Mouse (Mus musculus): ENCODE measurements around the gene Taok3.

The Taok3 gene

GRCm38 (mm10) chr5:117182411-117182810 is 62.5 kb downstream of the Taok3 start:
- no peak for DNase-seq (ENCODE audit: low read depth)

- no peak for DNase-seq (ENCODE audit: low read depth)
Measured at GRCm38 (mm10) chr5:117184832-117185231, 64.9 kb downstream of the Taok3 start.

DNA sequence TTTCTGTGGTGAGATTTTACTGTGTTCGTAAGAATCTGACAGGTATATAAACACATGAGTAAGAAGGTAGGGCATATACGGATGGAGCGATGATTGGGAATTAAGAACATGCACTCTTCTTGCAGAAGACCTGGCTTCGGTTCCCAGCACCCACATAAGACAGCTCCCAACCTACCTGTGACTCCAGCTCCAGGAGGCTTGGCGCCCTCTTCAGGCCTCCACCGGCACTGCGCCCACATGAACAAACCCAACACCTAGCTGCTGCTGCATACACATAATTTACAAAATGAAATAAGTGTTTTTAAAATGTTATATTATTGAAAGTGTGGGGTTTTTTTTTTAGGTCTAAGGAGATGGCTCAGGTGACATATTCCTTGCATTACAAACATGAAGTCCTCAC is 65.7 kb downstream of the Taok3 start:
- DNase-seq (ENCODE audit: low read depth): no peak

DNA sequence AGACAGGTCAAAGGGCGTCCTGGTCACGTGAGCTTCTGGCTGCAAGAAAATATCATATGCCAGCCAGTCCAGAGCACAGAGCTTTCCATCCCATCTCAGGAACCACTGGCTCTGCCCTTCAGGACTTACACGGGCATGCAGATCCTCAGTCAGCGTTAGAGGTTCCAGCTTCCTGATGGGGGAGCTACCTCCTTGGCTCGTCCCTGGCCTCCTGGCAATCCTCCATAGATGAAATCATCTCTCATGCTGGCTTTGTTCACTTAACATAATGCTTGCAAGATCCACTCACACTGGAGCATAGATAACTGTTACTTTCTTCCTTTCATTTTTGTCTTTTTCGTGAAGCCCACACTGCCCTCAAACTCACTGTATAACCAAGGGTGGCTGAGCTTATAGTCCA is 72.1 kb downstream of the Taok3 start:
- no peak for DNase-seq (ENCODE audit: low read depth)

GRCm38 (mm10) chr5:117193748-117194147 is 73.8 kb downstream of the Taok3 start:
- no peak for DNase-seq (ENCODE audit: low read depth)

- DNase-seq (ENCODE audit: low read depth): no peak
Measured at GRCm38 (mm10) chr5:117194672-117195071, 74.7 kb downstream of the Taok3 start.

GRCm38 (mm10) chr5:117196551-117196950 is 76.6 kb downstream of the Taok3 start:
- DNase-seq (ENCODE audit: low read depth): no peak

DNA sequence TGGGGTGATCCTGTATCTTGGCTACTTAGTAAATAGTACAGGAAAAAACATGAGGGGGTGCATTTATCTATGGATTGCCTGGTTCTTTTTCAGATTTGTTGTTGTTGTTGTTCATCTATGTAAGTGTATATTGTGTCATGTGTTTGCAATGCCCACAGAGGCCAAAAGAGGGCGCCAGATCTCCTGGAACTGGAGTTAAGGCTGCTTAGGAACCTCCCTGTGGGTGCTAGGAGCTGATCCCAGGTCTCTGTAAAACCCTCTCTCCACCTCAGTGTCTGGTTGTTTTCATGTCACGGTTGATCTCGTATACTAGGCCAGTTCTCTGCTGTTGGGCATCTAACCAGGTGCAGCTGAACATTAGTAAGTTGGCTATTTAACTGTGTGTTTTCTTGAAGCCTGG is 78.5 kb downstream of the Taok3 start:
- no peak for DNase-seq (ENCODE audit: low read depth)

DNA sequence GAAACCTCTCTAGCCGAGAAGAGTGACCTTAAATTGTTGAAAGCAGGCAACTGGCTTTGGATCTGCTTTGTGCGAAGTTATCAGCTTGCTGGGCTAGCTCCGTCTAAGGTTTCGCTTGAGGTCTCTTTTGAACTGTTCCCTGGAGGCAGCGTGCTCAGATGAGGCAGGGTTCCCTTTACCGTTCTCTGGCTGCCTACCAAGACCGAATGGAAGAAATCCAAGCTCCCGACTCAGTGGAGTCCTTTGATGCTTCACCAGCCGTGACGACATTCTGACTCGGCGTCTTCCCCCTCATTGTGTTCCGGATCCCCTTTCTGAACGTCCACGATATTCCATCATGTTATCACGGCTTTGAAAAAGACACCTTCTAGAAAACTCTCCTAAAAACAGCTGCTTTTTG is 87.4 kb downstream of the Taok3 start:
- no peak for DNase-seq (ENCODE audit: low read depth)

DNA sequence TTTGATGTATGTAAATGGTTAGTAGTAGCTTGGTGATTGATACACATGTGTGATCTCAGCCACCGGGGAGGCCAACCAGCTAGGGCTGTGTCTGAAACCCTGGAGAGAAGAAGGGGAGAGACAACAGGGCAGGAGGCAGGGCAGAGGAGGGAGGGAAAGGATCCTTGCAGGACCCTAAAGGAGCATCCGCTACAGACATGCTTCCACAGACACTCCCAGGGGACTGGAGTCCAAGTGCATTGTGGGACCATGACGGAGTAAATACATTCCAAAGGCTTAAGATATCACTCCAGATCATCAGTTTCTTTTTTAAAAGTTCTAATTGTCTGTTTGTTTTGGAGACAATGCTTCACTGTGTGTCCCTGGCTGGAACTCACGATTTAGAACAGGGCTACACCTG is 94.1 kb downstream of the Taok3 start:
- no peak for DNase-seq (ENCODE audit: low read depth)

GRCm38 (mm10) chr5:117231059-117231458 is 111.1 kb downstream of the Taok3 start:
- no peak for DNase-seq (ENCODE audit: low read depth)

DNA sequence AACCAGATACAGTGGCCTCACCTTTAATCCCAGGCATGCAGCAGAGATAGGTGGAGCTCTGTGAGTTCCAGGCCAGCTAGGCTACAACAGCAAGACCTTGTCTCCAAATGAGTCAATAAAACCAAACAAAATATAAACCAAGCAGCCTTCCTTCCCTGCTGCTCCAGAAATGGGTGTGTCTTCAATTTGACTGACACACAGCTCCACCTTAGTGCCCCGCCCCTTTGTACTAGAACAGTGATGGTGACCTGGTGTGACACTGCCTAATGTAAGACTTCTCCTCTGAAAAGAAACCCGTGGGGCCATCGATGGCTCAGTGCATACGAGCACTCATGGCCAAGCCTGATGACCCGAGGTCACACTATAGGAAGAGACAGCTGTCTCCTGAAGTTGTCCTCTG is 116.6 kb downstream of the Taok3 start:
- DNase-seq (ENCODE audit: low read depth): no peak

DNA sequence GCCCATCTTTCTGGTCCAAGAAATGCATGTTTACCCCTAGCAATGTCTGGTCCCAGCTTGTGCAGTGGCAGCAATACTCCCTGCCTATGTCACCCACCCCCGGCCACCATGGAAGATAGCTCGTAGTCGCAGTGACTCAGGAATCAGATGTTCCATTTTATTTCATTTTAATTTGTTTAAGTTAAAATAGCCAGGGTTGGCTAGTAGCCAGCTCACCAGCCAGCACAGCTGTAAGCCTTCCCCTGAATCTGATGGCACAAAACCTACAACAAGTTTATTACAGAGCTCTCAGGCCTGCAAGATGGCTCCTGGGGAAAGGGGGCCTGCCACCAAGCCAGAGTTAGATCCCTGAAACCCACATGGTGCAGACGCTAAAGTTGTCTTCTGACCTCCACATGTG is 119.2 kb downstream of the Taok3 start:
- DNase-seq (ENCODE audit: low read depth): no peak

DNA sequence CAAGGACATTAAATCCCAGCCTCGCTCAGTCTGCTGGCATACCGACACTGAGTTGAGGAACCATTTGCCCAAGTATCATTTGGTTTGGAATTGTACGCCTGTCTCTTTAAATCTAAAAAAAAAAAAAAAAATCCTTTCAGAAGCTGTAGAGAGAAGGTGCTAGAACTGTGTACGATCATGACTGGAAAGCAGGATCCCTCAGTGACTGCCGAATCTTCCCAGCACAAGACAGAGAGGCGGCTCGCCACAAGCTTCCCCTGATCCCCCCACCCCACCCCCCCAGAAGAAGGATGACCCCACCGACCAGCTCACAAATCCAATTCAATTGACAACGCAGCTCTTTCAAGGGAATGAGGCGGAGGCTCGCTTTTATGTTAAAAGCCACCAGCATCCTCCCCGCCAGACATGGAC is 120.4 kb downstream of the Taok3 start:
- DNase-seq (ENCODE audit: low read depth): no peak

DNA sequence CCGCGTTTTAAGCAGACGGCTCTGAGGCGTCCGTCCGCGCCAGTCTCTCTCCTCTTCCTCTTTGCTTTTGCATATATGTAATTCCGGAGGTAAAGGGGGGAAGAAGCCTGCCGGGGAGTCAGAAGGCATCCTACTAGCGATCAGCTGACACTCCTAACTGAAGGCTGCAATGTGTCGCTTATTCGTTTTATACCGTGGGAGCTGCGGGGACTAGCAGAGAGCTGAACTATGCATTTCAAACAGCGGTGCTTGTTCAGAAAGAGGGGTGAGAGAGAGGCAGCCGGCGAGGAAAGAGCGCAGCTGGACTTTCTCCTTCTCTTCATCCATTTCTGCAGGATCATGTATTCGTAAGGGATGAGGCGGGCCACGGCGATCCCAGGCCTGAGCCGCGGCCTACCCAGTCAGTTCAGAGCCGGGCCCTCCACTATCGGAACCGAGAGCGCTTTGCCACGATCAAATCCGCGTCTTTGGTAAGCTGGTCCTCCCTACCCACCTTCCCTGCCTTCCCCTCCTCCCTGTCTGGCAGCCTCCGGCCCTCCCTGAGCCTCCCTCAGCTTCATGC is 120.9 kb downstream of the Taok3 start:
- DNase-seq (ENCODE audit: low read depth): no peak

GRCm38 (mm10) chr5:117241935-117242531 is 122.1 kb downstream of the Taok3 start:
- no peak for DNase-seq (ENCODE audit: low read depth)

DNA sequence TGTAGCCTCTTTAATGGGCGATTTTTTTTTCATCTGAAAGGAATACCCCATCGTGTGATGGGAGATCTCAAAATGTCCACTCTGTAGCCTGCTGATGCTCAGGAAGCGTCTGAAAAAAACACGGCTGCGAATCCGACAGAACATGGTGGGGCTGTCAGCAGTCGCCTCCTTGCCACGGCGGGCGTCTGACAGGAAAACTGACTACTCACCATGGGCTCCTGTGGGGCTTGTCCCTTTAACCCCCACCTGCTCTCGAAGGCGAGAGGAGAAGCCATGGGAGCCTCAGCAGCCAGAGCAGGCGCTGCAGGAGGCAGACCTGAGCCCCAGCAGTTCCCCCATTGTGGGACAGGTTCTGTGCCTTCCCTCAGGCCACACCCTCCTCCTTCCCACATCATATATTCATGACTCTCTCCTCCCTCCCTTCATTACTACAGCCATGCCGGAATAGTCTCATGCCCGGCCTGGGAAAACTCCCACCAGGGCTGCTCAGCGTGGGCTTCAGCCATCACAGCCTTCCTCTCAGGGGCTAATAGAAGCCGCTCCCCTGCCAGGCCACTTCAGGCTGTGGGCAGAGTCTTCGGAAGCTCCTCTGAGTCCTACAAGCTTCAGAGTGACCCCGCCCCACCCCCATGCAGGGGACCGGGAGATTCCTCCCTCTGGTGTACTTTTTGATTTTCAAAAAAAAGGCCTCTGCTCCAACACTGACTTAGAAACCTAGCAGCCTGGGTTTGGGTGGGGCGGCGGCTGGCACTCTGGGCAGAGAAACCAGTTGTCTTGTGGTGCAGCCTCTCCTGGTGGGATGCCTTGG is 122.9 kb downstream of the Taok3 start:
- DNase-seq (ENCODE audit: low read depth): no peak

DNA sequence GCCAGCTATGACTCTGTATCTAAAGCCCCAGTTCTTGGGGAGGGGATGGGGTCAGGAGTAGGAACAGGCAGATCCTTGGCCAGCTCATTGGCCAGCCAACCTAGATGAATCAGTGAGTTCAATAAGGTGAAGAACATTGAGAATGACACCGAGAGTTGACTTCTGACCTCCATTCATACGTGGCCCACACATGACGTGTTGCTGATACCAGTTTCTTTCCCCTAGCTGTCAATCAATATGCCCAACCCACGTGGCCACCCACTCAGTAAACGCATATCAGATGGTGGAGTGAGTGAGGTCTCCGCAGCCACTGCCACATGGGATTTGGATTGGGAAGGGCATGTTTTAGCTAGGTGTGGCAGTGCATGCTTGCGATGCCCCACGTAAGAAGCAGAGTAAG is 125.2 kb downstream of the Taok3 start:
- no peak for DNase-seq (ENCODE audit: low read depth)

- DNase-seq (ENCODE audit: low read depth): no peak
Measured at GRCm38 (mm10) chr5:117248351-117248750, 128.4 kb downstream of the Taok3 start.

DNA sequence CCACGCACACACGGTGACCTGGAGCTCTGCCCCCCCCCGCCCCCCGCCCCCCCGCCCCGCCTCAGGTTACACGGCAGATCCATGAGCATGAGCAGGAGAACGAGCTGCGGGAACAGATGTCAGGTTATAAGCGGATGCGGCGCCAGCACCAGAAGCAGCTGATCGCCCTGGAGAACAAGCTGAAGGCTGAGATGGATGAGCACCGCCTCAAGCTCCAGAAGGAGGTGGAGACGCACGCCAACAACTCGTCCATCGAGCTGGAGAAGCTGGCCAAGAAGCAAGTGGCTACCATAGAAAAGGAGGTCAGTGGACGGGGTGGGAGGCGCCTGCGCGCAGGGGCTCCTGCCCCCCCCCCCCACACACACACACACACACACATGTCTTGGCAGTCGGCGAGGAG is 130.9 kb downstream of the Taok3 start:
- no peak for DNase-seq (ENCODE audit: low read depth)

GRCm38 (mm10) chr5:117251763-117252162 is 131.8 kb downstream of the Taok3 start:
- DNase-seq (ENCODE audit: low read depth): no peak

DNA sequence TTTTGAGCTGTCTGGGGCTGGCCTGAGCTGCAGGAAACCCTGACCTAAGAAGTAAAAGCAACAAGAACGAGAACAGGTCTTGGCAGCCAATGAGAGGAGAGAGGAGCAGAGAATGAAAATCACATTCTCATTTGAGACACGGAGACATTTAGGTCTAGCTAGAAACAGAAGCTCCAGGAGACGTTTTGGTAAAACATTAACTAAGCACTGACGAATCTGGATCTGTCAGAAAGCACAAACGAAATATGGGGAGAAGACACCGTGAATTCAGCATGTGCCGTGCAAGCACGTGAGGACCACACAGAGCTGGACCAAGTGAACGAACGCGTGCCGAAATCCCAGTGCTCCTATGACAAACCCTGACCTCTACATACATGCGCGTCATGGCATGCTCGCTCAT is 138.3 kb downstream of the Taok3 start:
- no peak for DNase-seq (ENCODE audit: low read depth)

DNA sequence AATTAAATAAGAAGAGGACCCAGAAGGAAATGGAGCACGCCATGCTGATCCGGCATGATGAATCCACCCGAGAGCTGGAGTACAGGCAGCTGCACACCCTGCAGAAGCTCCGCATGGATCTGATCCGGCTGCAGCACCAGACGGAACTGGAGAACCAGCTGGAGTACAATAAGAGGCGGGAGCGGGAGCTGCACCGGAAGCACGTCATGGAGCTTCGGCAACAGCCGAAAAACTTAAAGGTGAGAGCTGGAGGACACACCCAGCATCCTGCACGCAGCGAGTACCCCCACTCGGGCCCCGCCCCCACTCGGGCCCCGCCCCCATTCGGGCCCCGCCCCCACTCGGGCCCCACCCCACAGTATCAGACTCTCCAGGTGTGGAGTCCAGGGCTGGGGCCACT is 143.6 kb downstream of the Taok3 start:
- DNase-seq (ENCODE audit: low read depth): no peak

GRCm38 (mm10) chr5:117264701-117265100 is 144.8 kb downstream of the Taok3 start:
- DNase-seq (ENCODE audit: low read depth): no peak
